Mouse (Mus musculus) cerebellum, adult 18-20 months (tissue): Measurements from ENCODE around the gene Olfr742.

Experiments used
- DNase-seq, 2 experiments: peaks; one replicate each; pipeline ENCODE4 v3.0.0; 2021

Olfr742 gene

DNA sequence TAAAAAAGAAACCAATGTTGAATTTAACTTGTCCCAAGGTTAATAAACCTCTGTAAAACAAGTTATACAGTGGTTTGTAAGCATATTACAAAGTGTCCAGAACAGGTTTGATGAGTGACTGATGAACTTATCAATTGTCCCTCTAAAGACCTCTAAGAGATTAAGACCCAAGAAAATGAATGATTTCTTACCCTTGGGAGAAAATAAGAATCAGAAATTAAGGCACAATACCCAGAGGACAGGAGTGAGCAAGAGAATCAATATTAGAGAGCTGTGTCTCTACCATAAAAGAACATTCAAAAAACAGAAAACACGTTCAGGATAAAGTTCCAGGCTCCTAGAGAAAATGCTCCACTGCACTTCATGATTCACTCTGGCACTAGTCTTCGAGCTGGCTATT lies at the start of gene Olfr742:
Gene Olfr742 (plus strand): TSS at position 301 of the 400 bp plus-strand sequence.
- no peak for DNase-seq

DNA sequence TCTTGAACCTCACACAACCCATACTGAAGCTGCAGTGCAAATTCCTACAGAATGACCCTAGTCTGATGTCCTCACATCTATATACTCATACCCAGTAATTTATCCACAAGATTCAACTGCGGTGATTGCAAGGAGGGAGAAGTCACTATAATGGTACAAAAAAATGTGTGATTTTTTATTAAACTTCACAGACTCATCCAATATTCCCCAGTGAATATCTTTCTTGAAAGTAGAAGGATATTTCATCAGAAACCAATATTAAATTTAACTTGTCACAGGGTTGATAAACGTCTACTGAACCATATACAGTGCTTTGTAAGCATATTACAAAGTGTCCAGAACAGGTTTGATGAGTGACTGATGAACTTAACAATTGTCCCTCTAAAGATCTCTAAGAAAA lies 31.0 kb upstream of the Olfr742 start, which contains the start of gene Olfr741:
Gene Olfr741 (plus strand): TSS at position 301 of the 400 bp plus-strand sequence.
- no peak for DNase-seq

DNA sequence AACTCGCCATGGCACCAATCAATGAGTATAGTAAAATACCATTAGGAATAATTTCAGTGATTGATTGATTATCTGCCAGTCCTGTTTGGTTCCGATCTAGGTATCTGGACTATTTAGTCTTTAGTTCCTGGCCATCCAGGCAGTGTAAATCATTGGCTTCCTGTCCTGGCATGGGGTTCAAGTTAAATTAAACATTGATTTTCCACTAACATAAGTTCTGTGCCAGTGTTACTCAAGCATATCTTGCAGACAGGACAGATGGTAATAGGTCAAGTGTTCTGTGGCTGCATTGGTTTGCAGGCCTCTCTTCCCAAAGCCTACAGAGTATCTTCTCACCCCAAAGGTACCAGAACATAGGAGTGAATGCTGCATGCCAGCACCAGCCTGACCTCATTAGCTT lies 25.0 kb upstream of the Olfr742 start:
- no peak for DNase-seq

DNA sequence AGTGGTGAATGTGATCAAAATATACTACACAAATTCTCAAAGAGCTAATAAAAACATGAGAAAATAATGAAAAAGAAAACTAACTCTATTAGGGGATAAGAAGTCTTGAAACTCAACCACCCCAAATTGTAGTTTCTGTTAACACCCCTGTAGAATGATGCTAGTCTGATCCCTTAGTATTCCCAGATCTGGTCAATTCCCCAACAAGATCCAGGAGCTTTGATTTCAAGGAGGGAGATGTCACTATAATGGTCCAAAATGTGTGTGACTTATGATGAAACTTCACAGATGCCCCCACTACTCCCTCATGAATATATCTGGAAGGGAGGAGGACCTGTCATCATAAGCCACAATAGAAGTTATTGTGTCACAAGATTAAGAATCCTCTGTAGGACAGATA lies 18.1 kb downstream of the Olfr742 start, which contains the start of gene Olfr743:
Gene Olfr743 (plus strand): TSS at position 301 of the 400 bp plus-strand sequence.
- DNase-seq: no peak

DNA sequence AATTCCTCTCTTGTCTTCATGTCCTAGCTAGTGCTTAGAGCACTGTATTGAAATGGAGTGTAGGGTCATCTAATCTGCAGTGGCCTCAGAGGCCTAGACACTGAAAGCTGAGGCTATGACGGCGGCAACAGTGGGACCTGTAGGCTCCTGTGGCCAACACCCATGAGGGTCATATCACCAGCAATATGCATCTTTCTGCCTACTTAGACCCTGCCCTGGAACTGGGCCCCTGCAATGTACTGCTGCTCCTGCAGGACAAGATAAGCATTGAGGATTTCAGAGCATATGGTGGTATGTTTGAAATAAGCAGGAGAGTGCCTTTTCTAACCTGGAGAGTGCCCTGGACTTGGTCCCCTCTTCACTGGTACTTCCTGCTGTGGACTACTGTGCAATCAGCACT lies 49.3 kb downstream of the Olfr742 start:
- DNase-seq: no peak
